Mouse (Mus musculus) thymus, adult 2 months (tissue): ENCODE data around the gene Pdss2.

Experiments used
- CTCF ChIP-seq: fragments of 200-500 bp; IDR thresholded peaks from 2 replicates; pipeline ENCODE4 v1.5.1; 2012; ENCODE audit warnings: mild to moderate bottlenecking, control low read depth, low read length, moderate library complexity, borderline replicate concordance; ENCODE audit not compliant: control insufficient read depth, poor library complexity, insufficient read depth; ENCODE audit errors: extremely low read depth
- POLR2A ChIP-seq: fragments of 200-500 bp; IDR thresholded peaks from 2 replicates; pipeline ENCODE4 v1.6.1; 2012; ENCODE audit warnings: mild to moderate bottlenecking, low read length, control low read depth, moderate library complexity; ENCODE audit not compliant: control insufficient read depth, poor library complexity, insufficient read depth; ENCODE audit errors: extremely low read depth

DNA sequence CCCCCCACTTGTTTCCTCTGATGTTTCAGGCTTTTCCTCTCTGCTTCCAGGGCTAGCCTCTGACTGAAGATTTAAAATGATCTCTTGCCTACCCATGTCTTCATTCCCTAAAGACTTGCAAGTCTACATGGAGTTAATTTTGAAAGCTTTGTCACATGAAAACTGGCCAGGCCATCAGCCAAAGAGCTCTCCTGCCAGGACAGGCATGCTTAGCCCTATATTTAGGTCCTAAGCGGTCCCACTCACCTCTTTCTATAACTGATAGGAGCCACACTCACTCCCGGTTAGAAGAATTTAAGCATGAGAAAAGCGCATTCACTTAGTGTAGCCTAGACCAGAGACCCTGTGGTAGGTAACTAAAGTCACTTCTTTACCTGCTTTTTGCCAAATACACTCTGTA lies 233.4 kb downstream of the Pdss2 start:
- TF ChIP-seq POLR2A (no peak), CTCF (no peak)
